Mouse (Mus musculus) kidney, postnatal 10 days (tissue): ENCODE measurements around the gene Csnk2a2.

ENCODE experiments used
- DNase-seq: peaks from one replicate; pipeline ENCODE4 v3.0.0; 2021; ENCODE audit warnings: mixed read lengths

The Csnk2a2 gene

DNA sequence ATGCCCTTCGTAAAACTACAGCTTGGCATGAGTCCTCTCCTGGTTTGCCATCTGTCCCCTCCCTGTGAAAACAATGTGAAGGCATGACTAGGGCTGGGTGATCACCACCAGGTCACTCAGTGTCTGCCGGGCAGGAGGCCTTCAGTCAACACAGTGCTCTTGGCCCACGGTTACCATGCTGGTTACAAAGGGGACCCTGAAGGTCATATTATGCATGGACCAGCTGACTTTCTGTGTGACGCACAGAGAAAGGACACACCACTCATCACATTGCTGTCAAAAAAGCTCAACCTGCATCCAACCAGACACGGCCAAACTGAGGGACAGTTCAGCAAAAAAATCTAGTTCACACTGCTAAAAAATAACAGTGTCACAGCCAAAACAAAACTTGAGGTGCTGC, at the start of gene Csnk2a2:
Csnk2a2 (minus strand) TSS at position 34 of the 400 bp plus-strand sequence.
- no peak for DNase-seq

DNA sequence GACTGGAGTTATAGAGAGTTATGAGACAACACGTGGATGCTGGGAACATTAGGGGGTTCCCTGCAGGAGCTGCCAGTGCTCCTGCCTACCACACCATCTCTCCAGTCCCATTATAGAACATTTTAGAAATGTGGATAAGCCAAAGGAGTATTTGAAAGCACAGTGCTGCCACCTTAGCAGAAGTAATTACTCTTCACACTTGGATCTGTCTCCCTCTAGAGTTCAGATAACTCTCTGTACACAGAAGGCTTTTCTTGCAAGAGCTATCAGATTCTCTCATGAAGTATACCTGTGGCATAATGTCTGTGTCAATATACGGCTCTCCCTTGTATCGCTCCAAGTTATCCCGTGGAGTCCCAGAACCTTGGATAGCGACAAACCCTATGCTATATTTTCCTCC, 49.6 kb upstream of the Csnk2a2 start:
- no peak for DNase-seq

DNA sequence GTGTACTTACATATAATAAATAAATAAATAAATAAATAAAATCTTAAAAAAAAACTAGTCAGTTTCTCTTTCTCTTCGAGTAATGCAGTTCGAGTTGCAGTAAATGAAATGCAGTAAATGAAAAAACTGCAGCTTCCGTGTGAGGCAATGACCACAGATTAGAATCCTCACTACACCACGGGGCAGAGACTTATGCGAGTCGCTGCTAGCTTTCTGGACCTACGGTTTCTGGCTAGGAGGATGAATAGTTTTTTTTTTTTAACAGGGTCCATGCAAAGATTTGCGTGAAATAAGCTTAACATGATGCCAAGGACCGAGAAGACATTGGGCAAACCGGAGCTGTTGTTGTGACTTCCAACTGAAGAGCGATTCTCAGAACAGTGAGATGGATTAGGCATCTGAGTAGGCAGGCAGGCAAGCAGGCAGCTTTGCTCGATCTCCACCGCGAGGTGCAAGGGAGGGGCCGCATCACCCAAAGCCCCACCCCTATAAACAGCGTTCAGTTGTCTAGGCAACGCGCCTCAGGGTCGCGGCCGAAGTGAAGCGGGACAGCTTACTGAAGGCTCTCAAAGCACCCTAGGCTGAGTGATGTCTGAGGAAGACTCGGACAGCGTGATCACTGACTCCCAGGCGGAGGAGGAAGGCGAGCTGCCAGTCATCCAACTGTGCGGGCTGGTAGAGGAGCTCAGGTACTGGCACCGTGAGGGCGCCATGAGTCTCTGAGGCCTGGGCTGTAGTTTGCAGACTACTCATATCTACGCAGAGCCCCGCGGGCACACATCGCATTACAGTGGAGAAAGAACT, 43.9 kb upstream of the Csnk2a2 start, which contains the start of gene Ccdc113:
Ccdc113 (plus strand) TSS at position 502 of the 804 bp plus-strand sequence.
- DNase-seq, result peak; percentile 67

DNA sequence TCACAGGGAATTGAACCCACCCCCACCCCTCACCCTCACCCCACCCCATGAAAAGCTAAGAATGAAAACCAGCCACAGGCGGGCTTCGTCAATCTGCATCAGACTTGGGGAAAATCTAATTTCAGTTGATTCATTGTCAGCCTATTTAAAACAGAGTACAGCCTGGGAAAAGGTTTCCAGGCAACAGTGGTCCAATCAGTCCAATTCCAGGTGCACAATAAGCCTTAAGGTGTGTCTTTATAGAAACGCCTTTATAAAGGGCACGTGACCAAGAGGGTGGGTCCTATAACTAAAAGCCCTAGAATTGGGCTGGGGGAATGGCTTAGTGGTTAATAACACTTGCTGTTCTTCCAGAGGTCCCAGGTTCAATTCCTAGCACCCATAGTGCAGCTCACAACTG, 42.4 kb upstream of the Csnk2a2 start:
- DNase-seq, result no peak

DNA sequence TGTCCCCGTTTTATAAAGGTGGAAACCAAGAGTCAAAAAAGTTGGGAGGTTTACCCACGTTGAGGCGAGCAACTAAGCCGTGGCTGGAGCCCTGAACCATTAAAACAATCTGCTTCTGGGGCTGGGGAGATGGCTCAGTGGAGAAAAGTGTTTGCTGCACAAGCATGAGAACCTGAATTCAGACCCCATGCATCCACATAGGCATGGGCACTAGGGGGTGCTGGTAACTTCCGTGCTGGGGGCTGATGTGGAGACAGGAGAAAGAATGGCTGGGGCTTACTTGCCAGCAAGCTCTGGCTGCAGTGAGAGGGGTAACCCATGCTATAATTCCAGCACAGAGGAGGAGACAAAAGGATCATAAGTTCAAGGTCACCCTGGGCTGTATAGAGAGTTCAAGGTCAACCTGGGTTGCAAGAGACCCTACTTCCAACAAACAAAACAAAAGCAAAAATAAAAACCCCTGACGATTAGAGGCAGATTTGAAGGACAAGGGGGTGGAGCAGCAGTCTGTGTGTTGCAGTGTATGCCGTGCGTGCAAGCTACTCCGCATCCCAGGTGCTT, 39.0 kb upstream of the Csnk2a2 start:
- DNase-seq, result no peak

DNA sequence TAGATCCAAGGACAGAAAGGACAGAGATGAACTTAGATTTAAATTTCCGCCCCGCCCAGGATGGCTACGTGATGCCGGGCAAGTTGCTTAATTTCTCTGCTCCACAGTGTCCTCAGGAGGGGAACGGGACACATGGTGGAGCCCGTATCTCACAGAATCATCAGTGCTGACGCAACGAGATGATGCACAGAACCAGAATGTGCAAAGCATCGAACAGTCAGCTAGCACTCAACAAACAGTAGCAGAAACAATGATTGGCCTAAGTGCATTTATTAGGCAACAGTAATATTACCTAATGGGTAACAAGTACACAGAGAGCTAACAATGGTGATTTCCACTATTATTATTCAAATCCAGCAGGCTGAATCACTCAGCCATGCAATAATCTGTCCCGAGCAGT, 38.4 kb upstream of the Csnk2a2 start:
- DNase-seq, result no peak

DNA sequence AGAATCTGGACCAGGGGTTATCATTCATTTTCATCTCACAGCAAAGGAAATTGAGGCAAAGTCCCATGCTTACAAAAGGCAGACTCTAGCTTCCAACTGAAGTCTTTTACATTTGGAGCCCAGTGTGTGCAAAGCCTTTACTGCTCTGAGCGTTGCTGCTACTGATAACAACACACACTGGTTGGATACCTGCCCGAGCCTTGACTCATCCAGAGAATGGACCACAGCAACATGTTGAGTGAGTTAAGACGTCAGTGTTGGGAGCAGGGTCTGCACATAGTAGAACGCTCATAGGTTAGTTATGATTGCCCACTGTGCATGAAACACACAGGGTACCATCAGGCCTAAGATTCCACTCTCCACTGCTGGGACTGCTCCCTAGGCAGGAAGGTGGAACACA, 34.2 kb upstream of the Csnk2a2 start:
- DNase-seq, result no peak

DNA sequence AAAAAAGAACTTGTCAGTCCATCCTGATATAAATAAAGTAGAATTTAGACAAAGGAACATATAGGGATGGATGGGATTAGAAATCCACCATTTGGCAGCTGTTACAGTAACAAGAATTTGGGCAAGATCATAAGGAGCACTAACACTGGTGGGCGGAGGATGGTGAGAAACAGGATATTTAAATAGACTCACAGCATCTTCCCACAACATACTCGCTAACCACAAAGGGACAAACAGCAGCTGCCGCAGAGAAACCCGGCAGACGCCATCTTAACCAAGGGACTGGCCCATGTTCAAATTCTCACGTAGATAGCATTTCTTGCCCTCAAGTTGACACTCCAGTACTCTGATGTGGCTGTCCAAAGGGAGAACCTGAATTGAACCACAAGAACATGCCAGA, 27.1 kb upstream of the Csnk2a2 start:
- no peak for DNase-seq

DNA sequence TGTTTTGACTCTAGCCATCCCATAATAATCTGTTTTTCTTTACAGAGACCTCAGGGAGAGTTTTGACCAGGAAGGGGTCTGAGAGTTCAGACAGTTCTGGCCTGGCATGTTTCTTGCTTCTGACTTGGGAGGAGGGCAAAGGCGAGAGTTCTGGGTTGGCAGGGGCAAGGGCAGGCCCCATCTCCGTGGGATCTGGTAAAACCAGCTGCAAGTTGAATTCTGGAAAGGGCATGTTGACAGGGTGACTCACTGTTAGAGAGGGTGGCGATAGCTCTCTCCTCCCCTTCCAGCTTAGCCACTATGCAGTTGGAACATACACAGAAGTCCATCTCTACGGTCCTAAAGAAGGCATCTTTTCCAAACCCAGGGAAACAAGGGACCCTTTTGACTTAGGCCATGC, 23.4 kb upstream of the Csnk2a2 start:
- DNase-seq, result no peak

DNA sequence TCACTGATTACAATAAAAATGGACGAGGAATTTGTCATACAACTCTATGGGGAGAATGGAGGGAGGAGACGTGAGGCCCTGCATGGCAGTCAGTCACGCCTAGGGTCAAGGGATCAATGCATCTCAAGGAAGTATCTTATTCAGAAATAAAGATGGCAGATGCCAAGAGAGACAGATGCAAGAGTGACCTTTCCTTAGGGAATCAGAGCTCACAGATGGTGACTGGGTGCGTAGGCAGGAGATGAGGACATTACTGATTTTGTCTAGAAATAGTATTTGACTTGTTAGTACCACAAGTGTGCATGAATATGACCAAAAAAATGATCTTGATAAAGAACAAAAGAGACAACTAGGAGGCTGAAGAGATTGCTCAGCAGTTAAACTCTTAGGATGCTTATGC, 22.4 kb upstream of the Csnk2a2 start:
- no peak for DNase-seq

DNA sequence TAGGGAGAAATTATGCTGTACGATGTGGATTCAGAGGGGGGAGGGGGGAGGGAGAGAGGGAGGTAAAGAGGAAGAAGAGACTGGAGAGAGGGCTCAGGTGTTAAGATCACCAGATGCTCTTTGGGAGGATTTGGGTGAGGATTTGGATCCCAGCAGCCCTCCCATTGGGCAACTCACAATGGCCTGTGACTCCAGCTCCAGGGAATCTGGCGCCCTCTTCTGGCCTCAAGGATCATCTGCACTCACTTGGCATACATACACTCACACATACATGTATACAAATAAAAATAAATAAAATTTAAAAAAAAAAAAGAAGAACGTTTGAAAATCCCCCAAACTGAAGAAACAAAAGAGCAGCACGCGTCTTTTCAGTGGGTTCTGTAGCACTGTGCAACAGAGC, 16.4 kb upstream of the Csnk2a2 start:
- no peak for DNase-seq

DNA sequence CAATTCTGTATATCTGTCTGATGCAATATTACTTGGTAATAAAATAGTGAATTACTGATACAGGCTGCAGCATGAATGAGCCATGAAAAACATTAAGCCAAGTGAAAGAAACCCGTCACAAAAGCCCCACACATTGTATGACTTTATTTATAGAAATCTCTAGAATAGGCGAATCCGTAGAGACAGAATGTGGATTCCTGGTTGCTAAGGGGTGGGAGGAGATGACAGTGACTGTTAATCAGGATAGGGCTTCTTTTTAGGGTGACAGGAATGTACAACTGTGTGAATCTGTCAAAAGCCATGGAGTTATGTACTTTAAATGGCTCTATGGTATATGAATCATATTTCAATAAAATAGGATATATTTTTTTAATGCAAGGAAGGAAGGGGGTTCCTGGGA, 15.8 kb upstream of the Csnk2a2 start:
- DNase-seq, result no peak

DNA sequence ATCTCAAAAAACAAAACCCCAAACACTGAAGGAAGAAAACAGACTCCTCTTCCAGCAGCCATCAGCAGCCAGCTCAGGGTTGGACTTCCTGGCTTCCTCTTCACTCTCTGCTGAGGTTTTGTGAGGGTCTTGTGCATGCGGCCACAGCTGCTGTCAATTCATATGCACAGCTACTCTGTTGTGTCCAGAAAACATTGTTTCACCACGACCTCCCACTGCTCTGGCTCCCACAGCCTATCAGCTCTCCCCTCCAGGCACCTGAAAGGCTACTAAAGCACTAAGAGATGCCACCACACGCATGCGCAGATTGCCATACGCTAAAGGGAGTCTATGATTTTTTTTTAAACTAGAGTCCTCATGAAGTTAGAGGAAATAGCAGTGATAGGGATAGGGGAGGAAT, 15.0 kb upstream of the Csnk2a2 start:
- no peak for DNase-seq

DNA sequence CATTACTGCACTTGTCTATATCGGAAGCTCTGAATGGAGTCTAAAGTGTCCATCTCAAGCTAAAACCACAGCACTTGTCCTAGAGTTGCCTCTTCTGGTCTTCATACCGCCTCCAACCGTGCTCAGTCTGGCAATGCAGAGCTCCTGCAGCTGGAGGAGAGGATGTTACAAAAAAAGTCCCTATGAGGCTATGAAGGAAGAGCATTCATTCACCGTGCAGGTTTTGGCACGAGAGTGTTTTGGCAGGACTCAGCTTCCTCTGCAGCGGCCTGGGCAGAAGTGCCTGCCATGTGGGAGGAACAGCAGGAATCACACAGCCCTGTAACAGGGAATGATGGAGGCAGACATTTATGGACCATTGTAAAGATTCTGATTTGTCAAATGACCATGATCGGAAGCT, 12.6 kb upstream of the Csnk2a2 start:
- no peak for DNase-seq

DNA sequence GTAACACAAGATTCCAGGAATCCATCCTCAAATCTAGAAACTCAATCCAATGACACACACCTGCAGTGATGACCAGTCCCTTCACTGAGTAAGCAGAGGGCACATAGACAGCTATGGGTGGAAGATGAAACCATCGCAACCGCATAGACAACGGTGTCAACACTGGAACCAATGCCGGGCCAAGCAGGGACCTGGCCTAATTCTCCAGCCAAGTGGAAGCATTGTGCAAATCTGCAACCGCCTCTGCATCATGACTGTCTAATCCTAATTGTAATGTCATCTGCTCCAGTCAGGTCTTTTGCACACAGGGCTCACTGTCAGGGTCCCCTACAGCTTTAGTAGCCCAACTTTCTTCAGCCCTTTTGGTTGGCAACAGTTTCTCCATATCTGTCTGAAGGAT, 10.6 kb upstream of the Csnk2a2 start:
- DNase-seq, result no peak

DNA sequence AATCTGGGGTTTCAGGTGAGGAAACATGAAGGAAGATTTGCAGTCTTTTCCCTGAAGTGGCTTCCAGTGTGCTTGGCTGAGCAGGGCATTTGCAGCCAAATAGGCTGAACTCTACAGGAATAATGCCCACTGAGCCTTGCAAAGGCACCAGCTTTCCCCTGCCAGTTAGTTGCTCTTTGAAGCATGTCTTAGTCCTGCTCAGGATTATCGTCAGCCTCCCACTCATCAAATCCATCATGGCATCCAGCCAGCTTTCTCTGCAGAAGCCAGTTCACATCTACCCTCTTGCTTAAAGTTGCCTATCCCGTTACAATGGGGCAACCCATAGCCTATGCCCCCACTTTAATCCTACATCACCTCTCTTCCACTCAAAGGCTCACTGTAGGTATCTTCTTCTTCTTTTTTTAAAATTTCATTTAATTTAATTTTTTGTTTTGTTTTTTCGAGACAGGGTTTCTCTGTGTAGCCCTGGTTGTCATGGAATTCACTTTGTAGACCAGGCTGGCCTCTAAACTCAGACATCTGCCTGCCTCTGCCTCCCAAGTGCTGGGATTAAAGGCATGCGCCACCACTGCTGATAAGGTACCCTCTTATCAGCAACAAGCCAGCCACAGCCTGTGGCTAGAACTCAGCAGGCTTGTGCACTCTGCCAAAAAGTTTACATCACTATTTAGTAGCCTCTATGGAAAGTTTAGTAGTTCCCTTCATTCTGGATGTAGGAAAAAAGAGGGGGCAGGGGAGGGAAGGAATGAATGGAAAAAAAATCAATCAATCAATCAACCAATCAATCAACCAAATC, 9.6 kb upstream of the Csnk2a2 start:
- DNase-seq, result peak; percentile 43

DNA sequence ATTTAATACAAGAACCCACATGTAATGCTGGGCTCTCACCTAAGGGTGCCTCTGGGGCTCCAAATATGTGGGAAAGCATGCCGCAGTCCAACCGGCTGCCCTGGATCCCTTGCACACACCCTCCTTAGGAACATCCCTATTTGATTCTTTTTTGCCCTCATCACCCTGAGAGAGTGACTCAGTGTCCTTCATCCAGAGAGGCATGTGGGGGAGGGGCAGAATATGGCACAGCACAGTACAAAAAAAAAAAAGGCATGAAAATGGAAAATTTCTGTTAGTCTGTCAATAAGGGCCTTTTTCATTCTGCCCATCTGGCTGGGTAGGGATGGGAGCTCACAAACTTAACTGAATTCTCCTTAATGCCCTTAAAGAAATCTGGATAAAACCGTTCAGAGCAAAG, 8.0 kb upstream of the Csnk2a2 start:
- no peak for DNase-seq

DNA sequence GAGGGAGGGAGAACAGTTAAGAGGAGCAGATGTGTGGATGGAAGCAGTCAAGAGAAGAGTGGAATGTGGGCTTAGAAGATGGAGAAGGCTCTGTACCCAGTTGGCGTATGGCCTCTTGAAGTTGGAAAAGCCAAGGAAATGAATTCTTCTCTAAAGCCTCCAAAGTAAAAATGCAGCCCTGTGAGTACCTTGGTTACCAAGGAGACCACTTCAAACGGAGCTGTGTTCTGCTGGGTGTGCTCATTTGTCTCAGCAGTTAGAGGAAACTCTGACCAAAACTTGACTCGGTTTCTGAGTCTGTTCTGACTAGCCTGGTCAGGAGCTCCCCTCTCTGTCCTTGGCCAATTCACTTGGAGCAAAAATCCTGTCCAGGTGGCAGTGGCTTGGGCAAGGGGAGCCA, 6.6 kb upstream of the Csnk2a2 start:
- DNase-seq, result no peak

DNA sequence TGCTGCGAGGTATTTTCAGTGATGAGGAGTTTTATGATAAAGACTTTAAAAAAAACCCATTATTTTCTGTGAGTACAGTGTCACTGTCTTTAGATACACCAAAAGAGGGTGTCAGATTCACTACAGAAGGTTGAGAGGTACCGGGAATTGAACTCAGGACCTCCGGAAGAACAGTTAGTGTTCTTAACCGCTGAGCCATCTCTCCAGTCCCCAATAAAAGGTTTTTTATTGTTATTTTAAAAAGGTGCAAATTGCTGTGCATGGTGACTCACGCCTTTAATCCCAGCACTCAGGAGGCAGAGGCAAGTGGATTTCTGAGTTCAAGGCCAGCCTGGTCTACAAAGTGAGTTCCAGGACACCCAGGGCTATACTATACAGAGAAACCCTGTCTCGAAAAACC, 5.6 kb upstream of the Csnk2a2 start:
- no peak for DNase-seq

DNA sequence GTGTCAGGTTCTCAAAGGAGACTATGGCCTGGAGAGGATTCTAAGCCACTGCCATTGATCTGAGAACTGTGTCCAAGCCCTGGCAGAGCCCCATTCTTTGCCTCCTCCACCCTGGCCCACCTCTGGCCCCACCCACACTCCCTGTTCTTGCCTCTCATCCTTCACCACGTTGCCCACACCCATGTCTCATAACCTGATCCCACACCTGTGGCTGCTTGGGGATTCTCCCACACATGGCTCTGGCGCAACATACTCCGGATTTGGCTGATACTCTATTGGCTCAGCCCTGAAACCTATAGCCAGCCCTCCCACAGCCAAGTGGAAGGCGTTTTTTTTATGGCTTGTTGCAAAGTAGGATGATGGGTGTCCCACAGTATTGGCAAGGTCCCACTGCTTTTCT, 2.2 kb upstream of the Csnk2a2 start:
- DNase-seq, result no peak

DNA sequence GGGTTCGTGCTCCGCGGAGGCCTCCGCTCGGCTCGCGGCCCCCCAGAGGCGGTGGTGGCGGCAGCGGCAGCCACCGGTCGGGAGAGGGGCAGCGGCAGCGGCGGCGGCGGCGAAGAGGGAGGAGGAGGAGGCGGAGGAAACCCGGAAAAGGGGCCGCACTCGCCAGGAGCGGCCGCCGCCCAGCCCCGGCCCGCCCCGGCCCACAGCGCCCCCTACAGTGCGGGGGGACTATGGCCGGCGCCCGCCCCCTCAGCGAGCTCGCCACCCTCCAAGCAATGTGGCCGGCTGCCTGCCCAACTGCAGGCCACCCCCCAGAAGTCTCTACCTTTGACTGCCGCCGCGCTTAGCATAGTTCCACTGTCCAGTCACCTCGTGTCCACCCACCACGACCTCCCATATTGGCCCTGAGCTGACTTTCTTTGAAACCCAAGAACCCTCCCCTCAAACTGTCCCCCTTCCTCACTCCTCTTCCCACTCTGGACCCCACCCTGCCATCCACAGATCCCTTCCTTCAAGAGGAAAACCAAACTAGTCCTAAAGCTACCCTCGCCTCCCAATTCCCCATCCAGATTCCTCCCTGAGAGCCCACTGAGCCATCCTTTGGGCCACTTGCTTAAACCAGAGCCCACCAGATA, 1.0 kb downstream of the Csnk2a2 start:
- DNase-seq, result peak; percentile 93

DNA sequence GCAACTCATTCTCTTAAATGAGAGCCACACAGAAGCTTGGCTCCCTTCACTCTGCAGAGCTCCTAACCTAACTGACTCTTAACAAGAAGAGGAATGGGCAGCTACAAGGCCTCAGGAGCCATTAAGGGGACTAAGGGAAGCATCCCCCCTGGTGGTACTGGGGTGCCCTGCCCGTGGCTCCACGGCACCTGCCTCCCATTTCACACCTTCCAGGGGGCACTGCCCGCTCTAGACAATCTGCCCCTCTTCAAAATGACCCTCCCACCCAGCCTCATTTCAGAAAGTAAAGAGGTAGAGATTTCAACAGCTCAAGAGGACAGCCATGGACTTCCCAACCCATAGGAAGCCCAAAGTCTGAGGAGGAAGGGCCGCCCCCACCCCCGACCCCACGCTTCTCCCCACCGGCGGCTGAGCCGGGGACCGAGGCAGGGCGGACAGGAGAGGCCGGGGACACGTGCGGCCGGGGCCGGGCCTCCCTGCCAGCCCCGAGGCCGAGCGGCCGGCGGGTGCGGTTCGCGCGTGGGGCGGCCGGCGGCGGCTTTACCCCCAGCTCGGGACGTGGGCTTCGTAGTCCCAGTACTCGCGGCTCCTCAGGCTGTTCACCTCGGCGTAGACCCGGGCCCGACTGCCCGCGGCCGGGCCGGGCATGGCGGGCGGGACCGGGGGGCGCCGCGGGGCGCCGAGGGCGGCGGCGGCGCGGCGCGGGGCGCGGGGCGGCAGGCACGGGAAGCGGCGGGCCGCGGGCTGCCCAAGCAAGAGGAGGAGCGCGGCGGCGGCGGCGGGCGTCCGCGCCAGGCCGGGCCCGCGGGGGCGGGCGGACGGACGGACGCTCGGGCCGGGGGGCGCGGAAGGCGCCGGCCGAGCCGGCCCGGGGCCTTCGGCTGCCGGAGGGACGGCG, 1.8 kb downstream of the Csnk2a2 start:
- DNase-seq, result peak; percentile 23
